Mouse (Mus musculus) urinary bladder, postnatal 14 days (tissue): ENCODE measurements around the gene Prkar1a.

Experiments used
- DNase-seq: peaks from one replicate; pipeline ENCODE4 v3.0.0; 2021; ENCODE audit warnings: low spot score

Gene Prkar1a

DNA sequence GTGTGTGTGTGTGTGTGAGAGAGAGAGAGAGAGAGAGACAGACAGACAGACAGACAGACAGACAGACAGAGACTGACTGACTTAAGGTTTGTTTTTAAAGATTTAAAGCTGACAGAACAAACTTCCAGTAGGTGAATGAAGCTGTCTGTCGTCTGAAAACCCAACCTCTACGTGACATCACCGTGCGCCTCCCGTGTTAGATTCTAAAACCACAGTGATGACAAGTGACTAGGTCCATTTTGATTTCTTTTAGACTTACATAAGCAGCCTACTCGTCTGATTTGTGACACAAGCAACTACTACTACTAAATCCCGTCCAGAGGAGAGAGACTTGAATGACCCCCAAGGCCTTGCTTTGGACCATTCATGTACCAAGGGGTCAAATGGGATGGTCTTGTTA lies 24.5 kb downstream of the Prkar1a start:
- DNase-seq: no peak

DNA sequence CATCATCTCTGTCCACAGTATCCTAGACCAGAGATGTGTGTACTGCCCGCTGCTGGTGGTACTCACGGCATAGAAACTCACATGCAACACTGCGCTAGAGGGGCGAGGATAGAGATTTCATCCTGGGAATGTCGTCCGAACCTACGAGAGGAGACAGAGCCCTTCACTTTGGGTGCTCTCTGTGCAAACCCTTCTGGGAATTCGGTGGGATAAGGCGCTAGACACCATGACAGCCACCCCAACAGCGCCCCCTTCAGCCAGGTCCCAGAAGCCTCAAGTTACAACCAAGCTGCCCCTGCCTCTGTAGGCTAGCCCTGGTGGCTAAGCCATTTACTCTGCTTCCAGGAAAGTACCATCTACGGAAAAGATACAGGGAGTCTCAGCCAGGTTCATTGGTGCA lies 25.3 kb downstream of the Prkar1a start:
- no peak for DNase-seq

DNA sequence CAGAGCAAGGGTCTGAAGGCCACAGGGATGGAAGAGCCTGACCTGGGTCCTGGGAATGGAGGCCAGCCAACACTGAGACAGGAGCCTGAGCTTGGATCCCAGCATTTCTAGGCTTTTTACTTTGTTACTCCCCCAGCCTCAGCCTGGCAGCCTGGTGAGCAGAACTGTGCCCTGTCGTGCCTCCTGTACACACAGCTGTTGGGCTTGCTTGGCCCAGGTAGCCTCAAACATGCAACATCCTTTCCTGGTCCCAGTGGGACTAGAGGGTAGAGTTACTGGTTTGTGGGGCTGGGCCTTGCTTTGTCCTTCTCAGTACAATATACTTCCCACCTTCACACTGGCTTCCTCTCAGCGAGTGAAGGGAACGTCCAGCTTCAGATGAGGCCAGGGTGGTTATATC lies 26.0 kb downstream of the Prkar1a start:
- DNase-seq: no peak

DNA sequence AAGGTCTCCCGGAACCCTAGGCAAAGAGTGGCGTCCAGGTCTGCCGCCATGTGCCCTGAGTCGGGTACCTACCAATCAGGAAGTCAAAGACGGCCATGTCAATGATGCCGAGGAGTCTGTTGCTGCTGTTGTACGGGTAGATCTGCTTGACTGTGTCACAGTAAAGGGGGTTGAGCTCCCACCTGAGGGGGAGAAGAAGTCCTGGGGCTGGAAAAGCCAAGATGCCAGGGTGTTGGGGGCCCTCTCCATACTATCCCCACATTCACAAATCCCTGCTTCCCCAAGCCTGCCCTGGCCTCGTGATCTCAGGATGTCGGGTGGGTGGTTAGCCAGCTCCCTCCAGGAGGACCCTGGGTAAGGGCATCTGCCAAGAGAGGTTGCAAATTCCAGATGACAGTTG lies 26.6 kb downstream of the Prkar1a start:
- DNase-seq: no peak

DNA sequence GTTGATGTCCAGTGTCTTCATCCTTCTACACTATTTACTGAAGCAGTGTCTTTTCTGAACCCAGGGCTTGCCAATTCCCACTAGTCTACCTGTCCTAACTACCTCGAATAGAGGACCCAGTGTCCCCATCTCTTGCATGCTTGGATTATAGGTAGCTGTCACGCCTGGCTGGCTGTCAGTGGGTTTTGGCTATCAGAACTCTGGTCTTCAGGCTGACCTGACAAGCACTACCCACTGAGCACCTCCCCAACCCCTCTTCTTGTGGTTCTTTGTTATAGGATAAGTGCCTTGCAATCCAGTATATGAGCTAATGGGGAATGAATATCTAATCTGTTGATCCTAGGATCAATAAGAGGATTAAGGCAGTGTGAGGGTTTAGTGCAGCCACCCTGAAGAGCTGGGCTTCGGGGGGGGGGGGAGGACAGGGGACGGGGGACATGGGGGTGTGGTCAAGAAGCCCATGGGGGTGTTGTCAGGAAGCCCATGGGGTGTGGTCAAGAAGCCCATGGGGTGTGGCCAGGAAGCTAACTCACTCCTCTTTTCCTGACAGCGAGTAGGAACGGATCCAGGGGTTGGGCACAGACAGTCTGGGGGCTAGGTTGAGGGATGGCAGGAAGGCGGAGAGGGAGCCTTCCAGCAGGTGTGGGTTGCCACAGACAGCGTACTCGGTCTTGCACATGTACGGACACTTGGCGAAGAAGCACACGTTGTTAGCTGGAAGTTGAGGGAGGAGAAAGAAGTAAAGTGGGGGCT lies 27.6 kb downstream of the Prkar1a start:
- DNase-seq: no peak

DNA sequence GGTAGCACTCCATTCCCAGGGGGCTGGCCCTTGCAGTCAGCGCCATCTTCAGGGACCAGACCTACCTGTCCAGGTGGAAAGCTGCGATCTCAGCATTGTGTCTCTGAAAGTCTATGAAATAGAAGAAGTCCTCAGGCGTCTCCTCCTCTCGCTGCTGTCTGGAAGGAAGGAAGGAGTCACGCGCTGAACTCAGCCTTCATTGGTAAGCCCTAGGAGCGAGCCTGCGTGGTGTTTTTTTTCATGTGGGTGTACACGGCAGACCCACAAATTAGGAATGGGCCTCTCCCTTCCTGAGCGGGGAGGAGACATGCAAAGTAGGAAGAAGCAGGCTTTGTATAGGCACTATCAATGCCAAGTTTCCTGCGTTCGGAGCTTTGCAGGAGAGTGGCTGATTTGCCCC lies 29.1 kb downstream of the Prkar1a start:
- DNase-seq: no peak

DNA sequence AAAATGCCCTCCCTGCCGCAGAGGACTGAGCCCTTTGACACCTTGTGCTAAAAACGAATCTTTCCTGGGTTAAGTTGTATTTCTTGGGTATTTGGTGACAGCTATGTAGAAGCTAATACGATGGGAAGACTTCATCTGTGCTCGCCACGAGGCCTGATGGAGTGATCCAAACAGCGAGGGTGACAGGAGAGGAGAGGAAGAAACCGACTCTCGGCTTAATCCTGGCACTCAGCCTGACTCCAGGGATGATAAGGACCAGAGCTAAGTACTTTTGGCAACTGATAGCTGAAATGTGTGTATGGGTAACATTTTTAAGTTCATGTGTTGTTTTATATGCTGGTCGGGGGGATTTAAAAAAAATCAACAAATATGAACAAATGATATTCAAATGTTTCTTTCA lies 31.7 kb downstream of the Prkar1a start:
- no peak for DNase-seq

DNA sequence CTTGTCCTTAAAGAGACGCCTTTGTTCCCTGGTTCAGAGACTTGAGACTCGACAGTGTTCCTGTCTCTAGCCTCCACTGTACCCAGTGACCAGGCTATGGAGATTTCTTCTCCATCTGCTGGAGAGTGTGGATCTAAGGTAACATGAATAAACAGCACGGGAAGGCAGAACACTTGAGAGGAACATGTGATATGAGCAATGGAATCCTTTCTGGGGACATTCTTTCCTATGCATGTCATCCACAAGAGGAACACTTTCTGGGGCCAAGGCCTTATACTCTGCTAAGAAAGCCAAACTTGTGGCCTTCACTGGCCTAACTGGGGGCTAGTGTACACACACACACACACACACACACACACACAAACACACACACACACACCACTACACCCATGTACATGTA lies 32.4 kb downstream of the Prkar1a start:
- DNase-seq: no peak

DNA sequence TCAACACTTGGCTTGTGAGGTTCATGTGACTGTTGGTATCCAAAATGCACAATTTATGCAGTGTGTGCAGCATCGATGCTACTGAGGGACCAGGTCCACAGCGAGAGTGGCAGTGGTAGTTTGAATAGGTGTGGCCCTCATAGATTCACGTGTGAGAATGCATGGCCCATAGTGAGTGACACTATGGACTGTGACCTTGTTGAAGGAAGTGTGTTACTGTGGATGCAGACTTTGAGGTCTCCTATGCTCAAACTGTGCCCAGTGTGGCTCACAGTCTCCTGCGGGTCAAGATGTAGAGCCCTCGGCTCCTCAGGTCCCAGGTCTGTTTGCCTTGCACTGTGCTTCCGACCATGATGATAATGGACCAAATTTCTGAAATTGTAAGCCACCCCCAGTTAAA lies 33.0 kb downstream of the Prkar1a start:
- DNase-seq: no peak

DNA sequence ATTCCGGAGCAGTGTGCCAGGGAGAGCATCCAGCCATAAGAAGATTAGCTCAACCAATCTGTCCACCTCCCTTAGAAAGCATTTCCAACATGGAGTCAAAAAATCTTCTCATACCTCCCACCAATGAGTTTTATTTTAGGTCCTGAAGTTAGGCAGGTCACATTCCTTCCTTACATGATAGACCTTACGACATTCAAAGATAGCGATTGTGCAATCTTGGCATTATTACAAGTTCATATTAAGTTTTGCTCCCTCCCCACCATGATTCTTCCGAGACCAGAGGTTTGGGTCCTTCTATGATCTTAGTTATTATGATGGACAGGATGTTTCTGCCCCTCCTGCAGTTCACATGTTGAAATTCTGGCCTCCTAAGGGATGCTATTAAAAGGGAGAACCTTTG lies 40.3 kb downstream of the Prkar1a start:
- no peak for DNase-seq

DNA sequence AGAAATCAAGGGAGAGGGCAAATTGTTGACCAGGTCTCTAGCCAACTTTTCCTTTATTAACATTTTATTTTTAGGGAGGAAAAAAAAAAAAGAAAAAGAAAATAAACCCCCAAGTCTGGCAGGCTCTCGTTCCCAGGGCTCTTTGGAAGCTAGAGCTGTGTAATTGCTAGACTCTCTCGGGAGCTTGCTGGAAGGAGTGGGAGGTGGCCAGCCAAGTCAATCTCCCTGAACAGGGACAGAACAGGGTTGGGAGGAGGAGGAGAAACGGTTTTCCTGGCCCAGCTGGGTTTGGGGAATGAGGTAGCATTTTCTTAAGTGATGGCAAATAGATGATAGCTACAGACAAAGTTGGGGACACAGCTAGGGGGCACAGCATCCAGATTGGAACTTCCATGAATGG lies 43.5 kb downstream of the Prkar1a start:
- DNase-seq: no peak

DNA sequence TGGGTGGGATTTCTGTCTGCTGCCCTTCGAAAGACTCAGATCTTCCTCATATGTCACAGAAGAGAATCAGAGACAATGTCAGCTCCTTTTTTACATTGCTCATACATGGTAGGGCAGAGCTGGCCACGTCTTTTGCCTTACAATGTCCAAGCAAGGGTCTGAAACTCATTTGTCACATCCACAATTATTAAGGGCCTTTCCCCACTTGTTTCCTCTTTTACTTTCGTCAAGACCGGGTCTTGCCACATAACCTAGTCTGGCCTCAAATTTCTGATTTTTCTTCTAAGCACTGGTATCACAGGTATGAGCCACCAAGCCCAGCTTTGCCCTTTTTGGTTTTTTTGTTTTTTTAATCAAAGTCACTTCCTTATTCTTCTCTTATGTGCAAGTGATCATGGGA lies 47.3 kb downstream of the Prkar1a start:
- no peak for DNase-seq

DNA sequence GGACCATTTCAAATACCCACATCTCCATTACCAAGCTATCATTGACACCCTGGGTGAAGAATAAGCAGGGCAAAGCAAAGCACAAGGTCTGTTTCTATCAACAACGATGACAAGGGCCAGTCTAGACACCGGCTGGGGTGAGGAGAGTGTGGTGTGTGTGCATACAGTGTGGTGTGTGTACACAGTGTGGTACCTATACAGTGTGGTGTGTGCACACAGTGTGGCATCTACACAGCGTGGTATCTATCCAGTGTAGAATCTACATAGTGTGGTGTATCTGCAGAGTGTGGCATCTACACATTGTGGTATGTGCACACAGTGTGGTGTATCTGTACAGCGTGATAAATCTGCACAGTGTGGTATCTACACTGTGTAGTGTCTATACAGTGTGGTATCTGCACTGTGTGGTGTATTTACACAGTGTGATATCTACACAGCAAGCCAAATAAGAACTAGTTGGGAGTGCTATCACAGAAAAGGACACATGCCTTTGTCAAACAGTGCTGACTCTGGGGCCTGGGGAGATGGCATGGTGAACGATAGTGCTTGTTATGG lies 48.0 kb downstream of the Prkar1a start:
- DNase-seq: no peak

DNA sequence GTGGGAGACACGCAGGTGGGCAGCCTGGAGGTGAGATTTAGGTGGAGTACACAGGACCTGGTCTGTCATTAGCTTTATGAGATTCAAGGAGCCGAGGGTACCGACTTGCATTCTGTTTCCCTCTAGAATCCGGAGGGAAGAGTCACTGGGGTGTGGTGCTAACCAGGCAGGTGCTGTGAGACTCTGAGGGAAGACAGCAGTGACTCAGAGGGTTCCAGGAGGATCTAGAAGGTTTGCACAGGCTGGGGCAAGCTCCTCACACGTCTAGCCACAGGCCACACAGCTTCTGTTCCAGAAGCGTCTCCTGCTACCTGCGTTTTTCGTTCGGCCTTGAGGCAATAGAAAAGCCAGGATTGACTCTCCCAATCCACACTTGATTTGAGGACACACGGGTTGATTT lies 49.5 kb downstream of the Prkar1a start:
- peak; percentile 55 for DNase-seq

DNA sequence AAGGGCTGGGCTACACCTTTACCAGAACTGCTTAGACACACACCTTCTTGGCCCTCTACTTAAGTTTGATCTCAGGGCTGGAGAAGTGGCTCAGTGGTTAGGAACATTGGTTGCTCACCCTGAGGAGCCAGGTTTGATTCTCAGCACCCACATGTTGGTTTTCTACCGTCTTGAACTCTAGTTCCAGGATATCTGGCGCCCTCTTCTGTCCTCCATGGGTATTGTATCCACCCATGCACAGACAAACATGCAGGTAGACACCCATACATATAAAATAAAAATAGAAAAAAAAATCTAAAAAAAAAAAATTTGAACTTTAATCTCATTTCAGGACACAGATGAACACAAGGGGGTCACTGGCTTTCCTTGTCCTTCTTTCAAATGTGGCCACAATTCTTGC lies 50.6 kb downstream of the Prkar1a start:
- DNase-seq: no peak

DNA sequence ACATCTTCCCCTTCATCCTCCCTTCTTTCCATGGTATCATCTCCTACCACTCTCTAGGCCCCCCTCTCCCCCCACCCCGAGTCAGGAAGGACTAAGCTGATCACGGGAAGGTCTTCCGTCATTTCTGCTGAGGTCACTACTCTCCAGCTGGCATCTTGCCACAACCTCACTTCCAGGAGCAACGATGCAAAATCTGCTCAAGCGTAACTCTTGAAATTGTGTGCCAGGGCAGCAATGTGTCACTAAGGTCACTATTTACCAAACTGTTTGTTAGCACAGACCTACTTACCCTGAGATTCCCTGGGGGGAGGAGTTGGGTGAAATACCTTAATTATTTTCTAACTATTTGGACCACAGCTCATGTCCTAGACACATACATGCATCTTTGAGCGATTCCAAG lies 51.6 kb downstream of the Prkar1a start:
- no peak for DNase-seq

DNA sequence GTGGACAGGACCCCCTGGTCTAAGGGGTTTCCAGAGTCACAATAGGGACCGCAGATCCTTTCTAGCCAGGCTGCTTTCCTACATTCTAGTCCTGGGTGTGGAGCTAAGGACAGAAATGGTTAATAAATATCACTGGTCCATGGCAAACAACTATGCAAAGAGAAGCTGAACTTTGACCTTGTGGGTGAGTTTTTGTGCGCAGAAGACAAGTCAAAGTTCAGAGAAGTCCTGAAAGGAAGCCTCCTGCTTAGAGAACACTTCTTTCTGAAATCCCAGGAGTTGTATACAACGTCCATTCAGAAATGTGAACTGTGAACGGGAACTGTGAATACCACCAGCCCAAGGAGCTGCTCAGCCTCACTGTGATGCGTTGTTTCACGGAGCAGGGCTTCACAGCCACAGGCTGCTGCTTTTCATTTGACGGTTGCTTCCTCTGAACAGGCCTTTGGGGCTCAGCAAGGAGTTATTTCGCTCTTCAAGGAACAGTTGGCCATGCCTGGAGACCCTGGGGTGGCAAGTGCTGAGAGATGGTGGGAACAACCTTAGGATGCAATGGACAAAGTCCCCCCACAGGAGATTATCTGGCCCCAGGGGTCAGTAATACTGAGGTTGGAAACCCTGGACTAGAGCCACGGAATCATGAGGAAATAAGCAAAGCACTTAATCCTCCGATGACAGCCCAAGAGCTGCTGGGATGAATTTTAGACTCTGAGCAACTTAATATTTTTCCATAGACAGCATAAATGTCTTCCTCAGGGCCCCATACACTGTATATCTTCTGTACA lies 53.0 kb downstream of the Prkar1a start:
- no peak for DNase-seq

DNA sequence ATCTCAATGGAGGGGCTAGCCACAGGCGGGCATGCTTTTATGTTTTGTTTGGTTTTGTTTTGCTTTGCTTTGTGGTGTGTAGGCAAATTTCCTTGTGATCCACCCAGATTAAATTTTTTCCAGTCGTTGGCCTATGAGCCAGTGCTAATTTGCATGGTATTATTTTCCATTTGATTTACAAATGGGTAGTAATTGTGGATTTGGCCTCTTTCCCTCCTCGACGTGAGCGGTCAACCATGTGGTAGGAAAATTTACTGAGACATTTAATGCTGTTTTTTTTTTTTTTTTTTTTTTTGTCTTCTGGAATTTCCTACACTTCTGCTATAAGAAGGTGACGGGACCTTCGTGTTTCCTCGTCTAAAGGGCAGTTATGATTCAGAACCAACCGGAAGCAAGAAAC lies 54.6 kb downstream of the Prkar1a start:
- DNase-seq: no peak

DNA sequence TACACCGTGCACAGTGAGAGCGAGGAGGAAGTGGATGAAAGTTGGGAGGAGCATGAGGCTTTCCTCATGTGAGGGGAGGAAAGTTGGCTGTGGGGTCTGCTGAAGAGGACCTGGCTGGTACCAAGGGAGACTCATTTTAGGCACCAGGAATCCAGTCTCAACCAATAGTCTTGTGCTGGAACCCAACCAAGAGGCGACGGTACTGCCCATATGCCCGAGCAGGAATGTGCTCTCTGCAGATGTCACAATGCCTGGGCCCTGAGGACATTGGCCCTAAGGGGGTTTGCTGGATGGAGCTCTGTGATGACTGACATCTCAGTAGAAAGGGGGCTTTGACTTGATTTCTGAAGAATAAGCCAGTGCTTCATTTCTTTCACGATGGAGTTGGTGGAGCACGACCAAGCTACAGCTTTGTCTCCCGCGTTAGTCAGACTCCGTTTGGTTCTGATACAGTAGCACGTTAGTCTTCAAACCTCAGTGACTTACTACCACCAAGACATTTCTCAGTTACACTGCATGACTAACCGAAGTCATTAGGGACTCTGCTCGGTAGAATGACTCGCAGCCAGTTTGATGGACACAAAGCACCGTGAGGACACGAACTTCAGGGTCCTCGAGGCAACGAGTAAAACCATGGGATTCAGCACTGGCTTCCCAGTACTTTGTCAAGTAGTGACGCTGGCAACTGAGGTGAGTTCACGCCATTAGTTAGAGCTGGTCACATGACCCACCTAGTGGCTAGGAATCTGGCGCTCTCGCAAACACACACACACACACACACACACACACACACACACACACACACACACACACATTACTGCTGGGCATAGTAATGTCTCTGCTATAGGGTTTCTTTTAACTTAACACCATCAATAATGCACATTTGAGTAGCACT lies 55.4 kb downstream of the Prkar1a start:
- no peak for DNase-seq

DNA sequence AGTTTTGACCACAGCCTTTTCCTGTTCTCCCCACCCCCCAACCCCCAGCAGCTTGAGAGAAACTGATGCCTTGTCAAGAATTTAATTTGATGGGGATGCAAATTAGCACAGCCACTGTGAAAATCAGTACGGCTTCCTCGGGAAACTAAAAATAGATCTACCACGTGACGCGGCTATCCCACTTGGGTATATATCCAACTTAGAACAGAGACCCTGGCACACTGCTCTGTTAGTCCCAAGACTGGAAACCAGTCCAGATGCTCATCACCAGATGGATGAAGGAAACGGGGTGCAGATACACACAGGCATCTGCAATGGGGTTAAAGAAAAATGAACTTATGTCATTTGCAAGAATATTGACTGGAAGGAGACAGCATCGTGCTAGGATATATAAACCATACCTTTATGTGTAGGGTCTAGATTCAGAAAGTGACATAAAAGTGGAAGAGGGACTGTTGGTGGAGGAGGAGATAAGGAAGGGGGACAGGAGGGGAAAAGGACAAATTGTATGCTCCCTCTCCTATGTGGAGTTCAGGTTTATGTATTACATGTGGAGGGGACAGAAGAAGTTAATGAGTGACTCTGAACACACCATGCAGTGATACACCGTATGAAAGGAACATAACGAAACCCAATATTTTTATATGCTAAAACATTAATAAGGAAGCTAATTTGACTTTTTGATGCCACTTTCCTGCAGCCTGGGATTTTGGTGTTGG lies 56.3 kb downstream of the Prkar1a start:
- no peak for DNase-seq

DNA sequence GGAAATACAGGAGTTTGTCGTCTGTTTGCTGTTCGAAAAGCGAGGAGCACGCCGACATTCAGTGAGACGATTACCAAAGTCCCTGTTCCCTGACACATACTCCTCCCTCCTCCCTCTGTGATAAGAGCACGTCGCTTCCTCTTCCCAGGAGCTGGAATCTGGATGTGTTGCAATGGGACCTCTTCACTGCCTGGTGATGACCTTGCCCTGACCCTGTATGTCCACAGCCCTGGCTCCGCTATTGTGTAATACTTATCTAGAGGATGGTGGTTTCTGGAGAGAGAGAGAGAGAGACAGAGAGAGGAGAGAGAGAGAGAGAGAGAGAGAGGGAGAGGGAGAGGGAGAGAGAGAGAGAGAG lies 56.8 kb downstream of the Prkar1a start:
- DNase-seq: no peak

DNA sequence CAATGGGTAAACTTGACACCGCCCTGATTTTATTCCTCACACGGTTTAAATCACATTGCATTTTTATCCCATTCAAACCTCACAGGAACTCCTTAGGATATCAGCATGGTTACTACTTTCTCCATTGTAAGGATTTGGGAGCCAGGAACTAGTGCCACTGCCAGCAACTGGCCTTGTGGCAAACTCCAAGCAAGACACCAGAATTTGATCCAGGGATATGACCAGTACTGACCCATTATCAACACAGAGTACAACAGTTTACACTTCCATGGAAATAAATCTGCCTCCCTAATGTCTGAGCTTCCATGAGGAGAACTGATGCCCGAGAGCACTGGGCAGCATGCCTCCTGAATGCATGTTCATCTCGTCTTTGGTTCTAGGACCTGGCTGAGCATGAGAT lies 57.4 kb downstream of the Prkar1a start:
- no peak for DNase-seq
